Mouse (Mus musculus) right cerebral cortex, postnatal 14 days (tissue): ENCODE results near the gene Gngt1.

ENCODE experiments used
- DNase-seq: peaks from one replicate; pipeline ENCODE4 v3.0.0; 2022

Gngt1 gene

GRCm38 (mm10) chr6:3993492-3993891 lies at the start of gene Gngt1:
Gene Gngt1, plus strand, starts transcription at chr6:3993792.
- DNase-seq = no peak

GRCm38 (mm10) chr6:3954969-3955368 lies 38.6 kb upstream of the Gngt1 start:
- DNase-seq = no peak

- DNase-seq = peak; percentile 14
Measured at GRCm38 (mm10) chr6:3967676-3968626, 25.6 kb upstream of the Gngt1 start.

GRCm38 (mm10) chr6:3973679-3974078 lies 19.9 kb upstream of the Gngt1 start:
- no peak for DNase-seq

GRCm38 (mm10) chr6:3982661-3983284 lies 10.8 kb upstream of the Gngt1 start:
- no peak for DNase-seq

GRCm38 (mm10) chr6:3988750-3989149 lies 4.8 kb upstream of the Gngt1 start, which contains the start of gene Tfpi2:
Gene Tfpi2, minus strand, starts transcription at chr6:3988919.
- DNase-seq = no peak

GRCm38 (mm10) chr6:3998089-3998488 lies 4.5 kb downstream of the Gngt1 start:
- no peak for DNase-seq

GRCm38 (mm10) chr6:3999296-3999695 lies 5.7 kb downstream of the Gngt1 start:
- DNase-seq = no peak

- DNase-seq = no peak
Measured at GRCm38 (mm10) chr6:4000716-4001115, 7.1 kb downstream of the Gngt1 start.

GRCm38 (mm10) chr6:4003445-4003844 lies 9.9 kb downstream of the Gngt1 start:
- DNase-seq = no peak

GRCm38 (mm10) chr6:4003890-4004306 lies 10.3 kb downstream of the Gngt1 start, which contains the start of gene Gng11:
Gene Gng11, plus strand, starts transcription at chr6:4003904.
- DNase-seq = peak; percentile 11

- DNase-seq = no peak
Measured at GRCm38 (mm10) chr6:4004808-4005207, 11.2 kb downstream of the Gngt1 start.

GRCm38 (mm10) chr6:4008501-4009040 lies 15.0 kb downstream of the Gngt1 start:
- DNase-seq = no peak

- DNase-seq = no peak
Measured at GRCm38 (mm10) chr6:4009548-4009947, 16.0 kb downstream of the Gngt1 start.

GRCm38 (mm10) chr6:4022645-4023044 lies 29.1 kb downstream of the Gngt1 start:
- no peak for DNase-seq

GRCm38 (mm10) chr6:4026367-4026766 lies 32.8 kb downstream of the Gngt1 start:
- no peak for DNase-seq

GRCm38 (mm10) chr6:4030956-4031355 lies 37.4 kb downstream of the Gngt1 start:
- DNase-seq = no peak

GRCm38 (mm10) chr6:4041821-4042220 lies 48.2 kb downstream of the Gngt1 start:
- no peak for DNase-seq
